Mouse (Mus musculus): ENCODE measurements around the gene Plekhg6. TPM values are rescaled to one million over a fixed set of nuclear protein-coding genes. Genes with fewer than 3 reads are reported as not detected.
A peak's percentile ranks its signal among the peaks of the same experiment; 100 is the strongest.

Plekhg6 gene
- polyA plus RNA-seq, 1 experiment from 2014 or later: 31.4 TPM

GRCm38 (mm10) chr6:125340244-125340643, 40.3 kb downstream of the Plekhg6 start:
- ATAC-seq: no peak
- H3K9ac ChIP-seq (ENCODE audit: low read depth, low read length): no peak overlapping the region
- H3K4me2 ChIP-seq (replicated peaks; ENCODE audit: low read depth): no peak overlapping the region
- TF ChIP-seq CTCF (IDR thresholded peaks at IDR 0.05; ENCODE audit: low read depth): no peak
- peaks cover 22% of the 10 kb centered on the region for H3K4me1 ChIP-seq (replicated peaks; ENCODE audit: control insufficient read depth, insufficient read depth, low read length)
- no peaks in the 10 kb centered on the region for H3K9me3 ChIP-seq (ENCODE audit: control insufficient read depth)
- H3K36me3 ChIP-seq (ENCODE audit: control insufficient read depth, insufficient read depth): no peaks in the 10 kb centered on the region
- no peak overlapping the region for H3K4me3 ChIP-seq (ENCODE audit: low read depth, low read length)
- H3K27me3 ChIP-seq (replicated peaks; ENCODE audit: control insufficient read depth, insufficient read depth, low read length): no peaks in the 10 kb centered on the region
- 40% methylated on average over 5 of the region's 5 CpGs for WGBS
- H3K27ac ChIP-seq (ENCODE audit: low read depth, low read length): no peak overlapping the region; the same call in 1 of the 2 replicates

GRCm38 (mm10) chr6:125338791-125339660, 41.6 kb downstream of the Plekhg6 start:
- no peak overlapping the region for H3K27ac ChIP-seq (ENCODE audit: low read depth, low read length)
- WGBS: 63% methylated on average over 9 of the region's 9 CpGs
- H3K4me1 ChIP-seq (replicated peaks; ENCODE audit: control insufficient read depth, insufficient read depth, low read length): peaks cover 12% of the 10 kb centered on the region; the same call in 1 of the 2 replicates
- ATAC-seq: no peak
- H3K9ac ChIP-seq (ENCODE audit: low read depth, low read length): no peak overlapping the region
- no peaks in the 10 kb centered on the region for H3K9me3 ChIP-seq (ENCODE audit: control insufficient read depth)
- no peaks in the 10 kb centered on the region for H3K27me3 ChIP-seq (replicated peaks; ENCODE audit: control insufficient read depth, insufficient read depth, low read length)
- no peaks in the 10 kb centered on the region for H3K36me3 ChIP-seq (ENCODE audit: control insufficient read depth, insufficient read depth)
- TF ChIP-seq CTCF (IDR thresholded peaks at IDR 0.05; ENCODE audit: low read depth): no peak
- H3K4me3 ChIP-seq (ENCODE audit: low read depth, low read length): no peak overlapping the region
- H3K4me2 ChIP-seq (replicated peaks; ENCODE audit: low read depth): no peak overlapping the region

- Histone ChIP-seq H3K36me3 (ENCODE audit: control insufficient read depth, insufficient read depth) (no peaks in the 10 kb centered on the region), H3K4me1 (replicated peaks; ENCODE audit: control insufficient read depth, insufficient read depth, low read length) (no peaks in the 10 kb centered on the region), H3K9ac (ENCODE audit: low read depth, low read length) (no peak overlapping the region), H3K4me3 (ENCODE audit: low read depth, low read length) (no peak overlapping the region), H3K4me2 (replicated peaks; ENCODE audit: low read depth) (no peak overlapping the region), H3K9me3 (ENCODE audit: control insufficient read depth) (no peaks in the 10 kb centered on the region), H3K27ac (ENCODE audit: low read depth, low read length) (no peak overlapping the region), H3K27me3 (replicated peaks; ENCODE audit: control insufficient read depth, insufficient read depth, low read length) (no peaks in the 10 kb centered on the region)
- TF ChIP-seq CTCF (IDR thresholded peaks at IDR 0.05; ENCODE audit: low read depth): no peak
- 80% methylated on average over 2 of the region's 2 CpGs for WGBS
- no peak for ATAC-seq
Measured at GRCm38 (mm10) chr6:125334356-125334755, 46.2 kb downstream of the Plekhg6 start.

- Histone ChIP-seq H3K27me3 (replicated peaks; ENCODE audit: control insufficient read depth, insufficient read depth, low read length) (no peaks in the 10 kb centered on the region), H3K27ac (ENCODE audit: low read depth, low read length) (no peak overlapping the region), H3K36me3 (ENCODE audit: control insufficient read depth, insufficient read depth) (no peaks in the 10 kb centered on the region), H3K4me3 (ENCODE audit: low read depth, low read length) (no peak overlapping the region), H3K9ac (ENCODE audit: low read depth, low read length) (no peak overlapping the region), H3K4me1 (replicated peaks; ENCODE audit: control insufficient read depth, insufficient read depth, low read length) (no peaks in the 10 kb centered on the region), H3K4me2 (replicated peaks; ENCODE audit: low read depth) (no peak overlapping the region), H3K9me3 (ENCODE audit: control insufficient read depth) (no peaks in the 10 kb centered on the region)
- 68% methylated on average over 14 of the region's 14 CpGs for WGBS
- no peak for TF ChIP-seq CTCF (IDR thresholded peaks at IDR 0.05; ENCODE audit: low read depth)
- no peak for ATAC-seq
Measured at GRCm38 (mm10) chr6:125333112-125333899, 47.3 kb downstream of the Plekhg6 start.

GRCm38 (mm10) chr6:125330626-125331326, 49.8 kb downstream of the Plekhg6 start:
- Histone ChIP-seq H3K4me2 (replicated peaks; ENCODE audit: low read depth) (peak overlapping the region; percentile 83), H3K4me3 (ENCODE audit: low read depth, low read length) (peak overlapping the region; percentile 46), H3K4me1 (replicated peaks; ENCODE audit: control insufficient read depth, insufficient read depth, low read length) (no peaks in the 10 kb centered on the region), H3K9me3 (ENCODE audit: control insufficient read depth) (no peaks in the 10 kb centered on the region), H3K36me3 (ENCODE audit: control insufficient read depth, insufficient read depth) (no peaks in the 10 kb centered on the region), H3K27me3 (replicated peaks; ENCODE audit: control insufficient read depth, insufficient read depth, low read length) (no peaks in the 10 kb centered on the region), H3K27ac (ENCODE audit: low read depth, low read length) (0 out of 2 replicates have a peak overlapping the region, but pooled peaks have one; percentile 24), H3K9ac (ENCODE audit: low read depth, low read length) (peak overlapping the region; percentile 55)
- under 1% methylated on average over 39 of the region's 39 CpGs for WGBS
- ATAC-seq: peak; percentile 91
- TF ChIP-seq CTCF (IDR thresholded peaks at IDR 0.05; ENCODE audit: low read depth): peak; percentile 34

- no peak overlapping the region for H3K27ac ChIP-seq (ENCODE audit: low read depth, low read length)
- no peaks in the 10 kb centered on the region for H3K4me1 ChIP-seq (replicated peaks; ENCODE audit: control insufficient read depth, insufficient read depth, low read length)
- H3K36me3 ChIP-seq (ENCODE audit: control insufficient read depth, insufficient read depth): no peaks in the 10 kb centered on the region
- WGBS: 83% methylated on average over 5 of the region's 5 CpGs
- no peak for ATAC-seq
- H3K4me3 ChIP-seq (ENCODE audit: low read depth, low read length): no peak overlapping the region
- no peak overlapping the region for H3K9ac ChIP-seq (ENCODE audit: low read depth, low read length)
- no peaks in the 10 kb centered on the region for H3K9me3 ChIP-seq (ENCODE audit: control insufficient read depth)
- no peak overlapping the region for H3K4me2 ChIP-seq (replicated peaks; ENCODE audit: low read depth)
- peak; percentile 77 for TF ChIP-seq CTCF (IDR thresholded peaks at IDR 0.05; ENCODE audit: low read depth)
- H3K27me3 ChIP-seq (replicated peaks; ENCODE audit: control insufficient read depth, insufficient read depth, low read length): no peaks in the 10 kb centered on the region
Measured at GRCm38 (mm10) chr6:125328243-125328642, 52.4 kb downstream of the Plekhg6 start.

Measured in intestine, postnatal 0 days (tissue).